Mouse (Mus musculus): ENCODE results near the gene Trp53tg5.

DNA sequence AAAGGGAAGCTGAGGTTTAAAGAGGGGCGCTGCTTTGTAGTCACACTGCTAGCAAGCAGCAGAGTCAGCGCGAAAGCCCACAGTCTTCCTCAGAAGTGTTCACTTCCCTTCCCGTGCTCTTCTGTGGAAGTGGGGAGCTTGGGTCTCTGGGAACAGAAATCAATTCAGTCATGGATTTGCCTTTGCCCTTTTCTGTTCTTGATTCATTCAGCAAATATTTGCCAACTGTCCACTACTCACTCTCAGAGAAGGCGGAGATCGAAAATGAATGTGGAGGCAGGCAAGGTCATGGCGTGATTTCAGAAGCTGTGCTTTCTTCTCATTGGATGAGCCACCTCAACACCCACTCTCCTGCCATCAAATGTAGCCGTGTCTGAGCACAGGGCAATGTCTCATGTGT lies 15.0 kb downstream of the Trp53tg5 start:
- TF ChIP-seq POLR2A (IDR thresholded peaks at IDR 0.05; ENCODE audit: low read depth, low read length) (no peak), CTCF (IDR thresholded peaks at IDR 0.05; ENCODE audit: extremely low read depth, insufficient read depth, insufficient read length, insufficient replicate concordance) (no peak)

All from spleen, adult 2 months (tissue).